Mouse (Mus musculus): ENCODE data around the gene Pglyrp2.

- TF ChIP-seq CTCF (IDR thresholded peaks at IDR 0.05; ENCODE audit: low read depth, low read length) (no peak), GATA1 (IDR thresholded peaks at IDR 0.05; ENCODE audit: borderline replicate concordance, low read length) (no peak), TAL1 (conservative IDR thresholded peaks at IDR 0.05; ENCODE audit: low read depth, low read length) (no peak)
Measured at GRCm38 (mm10) chr17:32402011-32402778, 21.8 kb downstream of the Pglyrp2 start.
